Mouse (Mus musculus) testis, adult 2 months (tissue): Measurements from ENCODE around the gene Ephb4. TPM values are rescaled to one million over a fixed set of nuclear protein-coding genes. Genes with fewer than 3 reads are reported as not detected.

Experiments
- H3K27ac ChIP-seq: fragments of 200-500 bp; 2 replicates; pipeline ENCODE4 v1.5.1; 2012; ENCODE audit warnings: low read depth, low read length; ENCODE audit not compliant: control insufficient read depth, insufficient read depth
- H3K27me3 ChIP-seq: fragments of 200-500 bp; 2 replicates; pipeline ENCODE4 v1.6.1; 2012; ENCODE audit warnings: mild to moderate bottlenecking, low read length, moderate library complexity; ENCODE audit not compliant: control insufficient read depth, insufficient read depth
- H3K36me3 ChIP-seq: fragments of 200-500 bp; 2 replicates; pipeline ENCODE4 v1.6.1; 2012; ENCODE audit warnings: mild to moderate bottlenecking, low read length; ENCODE audit not compliant: control insufficient read depth, insufficient read depth
- H3K4me1 ChIP-seq: fragments of 200-500 bp; 2 replicates; pipeline ENCODE4 v1.6.1; 2012; ENCODE audit warnings: low read length; ENCODE audit not compliant: control insufficient read depth, insufficient read depth
- H3K4me3 ChIP-seq: fragments of 200-500 bp; 2 replicates; pipeline ENCODE4 v1.5.1; 2012; ENCODE audit warnings: low read depth, mild to moderate bottlenecking, low read length, moderate library complexity, mixed read lengths; ENCODE audit not compliant: control insufficient read depth
- CTCF ChIP-seq: fragments of 200-500 bp; IDR thresholded peaks from 2 replicates; pipeline ENCODE4 v1.5.1; 2012; ENCODE audit warnings: low read depth, mild to moderate bottlenecking, inconsistent platforms, low read length, moderate library complexity; ENCODE audit not compliant: control insufficient read depth, insufficient read depth, insufficient replicate concordance
- POLR2A ChIP-seq: fragments of 200-500 bp; IDR thresholded peaks from 2 replicates; pipeline ENCODE4 v1.6.1; 2012; ENCODE audit warnings: low read depth, mild to moderate bottlenecking, inconsistent platforms, low read length, moderate library complexity; ENCODE audit not compliant: control insufficient read depth
- polyA plus RNA-seq: library from polyadenylated mRNA; depleted of rRNA; stranded (reverse); fragments of >200 nt; gene quantifications from 2 replicates; pipeline ENCODE4 v1.2.3, GENCODE M21; 2012

Gene Ephb4
- polyA plus RNA-seq, 1 experiment = 1.8 TPM

- no peak overlapping the region for H3K4me3 ChIP-seq
- no peak overlapping the region for H3K27ac ChIP-seq
- no peaks in the 10 kb centered on the region for H3K36me3 ChIP-seq
- H3K4me1 ChIP-seq = peaks cover 10% of the 10 kb centered on the region
- H3K27me3 ChIP-seq = no peaks in the 10 kb centered on the region
- TF ChIP-seq CTCF (no peak), POLR2A (no peak)
Measured at GRCm38 (mm10) chr5:137343869-137344268, 6.0 kb upstream of the Ephb4 start.

GRCm38 (mm10) chr5:137345821-137346220 is 4.1 kb upstream of the Ephb4 start:
- Histone ChIP-seq H3K4me1 (peaks cover 2% of the 10 kb centered on the region; the same call in 1 of the 2 replicates), H3K36me3 (no peaks in the 10 kb centered on the region), H3K27ac (no peak overlapping the region), H3K4me3 (no peak overlapping the region), H3K27me3 (no peaks in the 10 kb centered on the region)
- TF ChIP-seq POLR2A (no peak), CTCF (no peak)

- Histone ChIP-seq H3K27ac (no peak overlapping the region), H3K36me3 (no peaks in the 10 kb centered on the region), H3K4me3 (no peak overlapping the region), H3K4me1 (peaks cover 2% of the 10 kb centered on the region; the same call in 1 of the 2 replicates), H3K27me3 (no peaks in the 10 kb centered on the region)
- TF ChIP-seq POLR2A (no peak), CTCF (no peak)
Measured at GRCm38 (mm10) chr5:137346388-137346787, 3.5 kb upstream of the Ephb4 start.

- Histone ChIP-seq H3K27ac (no peak overlapping the region), H3K27me3 (no peaks in the 10 kb centered on the region), H3K36me3 (no peaks in the 10 kb centered on the region), H3K4me1 (peaks cover 2% of the 10 kb centered on the region; the same call in 1 of the 2 replicates), H3K4me3 (no peak overlapping the region)
- TF ChIP-seq CTCF = no peak
- TF ChIP-seq POLR2A = no peak
Measured at GRCm38 (mm10) chr5:137346983-137347382, 2.9 kb upstream of the Ephb4 start.

- peaks cover 2% of the 10 kb centered on the region; the same call in 1 of the 2 replicates for H3K4me1 ChIP-seq
- no peak overlapping the region for H3K27ac ChIP-seq
- no peaks in the 10 kb centered on the region for H3K27me3 ChIP-seq
- TF ChIP-seq CTCF = no peak
- TF ChIP-seq POLR2A = no peak
- H3K4me3 ChIP-seq = no peak overlapping the region
- no peaks in the 10 kb centered on the region for H3K36me3 ChIP-seq
Measured at GRCm38 (mm10) chr5:137347856-137348255, 2.1 kb upstream of the Ephb4 start.

- Histone ChIP-seq H3K4me3 (no peak overlapping the region), H3K27ac (no peak overlapping the region), H3K27me3 (no peaks in the 10 kb centered on the region), H3K4me1 (peaks cover 2% of the 10 kb centered on the region; the same call in 1 of the 2 replicates), H3K36me3 (no peaks in the 10 kb centered on the region)
- no peak for TF ChIP-seq CTCF
- no peak for TF ChIP-seq POLR2A
Measured at GRCm38 (mm10) chr5:137348482-137349383, 1.2 kb upstream of the Ephb4 start.

GRCm38 (mm10) chr5:137350205-137351057 is 522 bp downstream of the Ephb4 start:
- Histone ChIP-seq H3K27ac (peak overlapping the region; percentile 2; the same call in 1 of the 2 replicates), H3K4me3 (peak overlapping the region; percentile 74), H3K36me3 (no peaks in the 10 kb centered on the region), H3K27me3 (no peaks in the 10 kb centered on the region), H3K4me1 (peaks cover 2% of the 10 kb centered on the region; the same call in 1 of the 2 replicates)
- no peak for TF ChIP-seq CTCF
- TF ChIP-seq POLR2A = no peak
